Mouse (Mus musculus) megakaryocyte, embryonic 14.5 days (primary cell): ENCODE results near the gene 1700017N19Rik.

Experiments
- FLI1 ChIP-seq: IDR thresholded peaks from 2 replicates; pipeline ENCODE4 v1.6.1; 2012; ENCODE audit warnings: low read length, inconsistent platforms, mixed read lengths
- GATA1 ChIP-seq: IDR thresholded peaks from 3 replicates; pipeline ENCODE4 v1.6.1; 2012; ENCODE audit warnings: mixed read lengths, low read length, inconsistent platforms, borderline replicate concordance

- TF ChIP-seq GATA1 (no peak), FLI1 (no peak)
Observed at GRCm38 (mm10) chr10:100661970-100662590, 71.8 kb downstream of the 1700017N19Rik start.
